Mouse (Mus musculus) spleen, adult 2 months (tissue): ENCODE data around the gene Rfk.

ENCODE experiments used
- CTCF ChIP-seq: fragments of 200-500 bp; IDR thresholded peaks from 2 replicates; pipeline ENCODE4 v1.5.1; 2011; ENCODE audit warnings: mild to moderate bottlenecking, inconsistent platforms; ENCODE audit not compliant: insufficient read depth, insufficient read length, insufficient replicate concordance; ENCODE audit errors: extremely low read depth
- POLR2A ChIP-seq: fragments of 200-500 bp; IDR thresholded peaks from 2 replicates; pipeline ENCODE4 v1.6.1; 2011; ENCODE audit warnings: low read depth, low read length, inconsistent platforms

GRCm38 (mm10) chr19:17346716-17347474 lies 46.9 kb upstream of the Rfk start:
- TF ChIP-seq CTCF: no peak
- no peak for TF ChIP-seq POLR2A
